Mouse (Mus musculus) left cerebral cortex, adult 2 months (tissue): Measurements from ENCODE around the gene Pkig. TPM values are rescaled to one million over a fixed set of nuclear protein-coding genes. Genes with fewer than 3 reads are reported as not detected.
A peak's percentile ranks its signal among the peaks of the same experiment; 100 is the strongest.

ENCODE experiments used
- DNase-seq, 2 experiments: peaks; one replicate each; pipeline ENCODE4 v3.0.0; 2021 to 2022; ENCODE audit warnings: low spot score in 2 of 2, mixed read lengths in 1 of 2; ENCODE audit errors: extremely low spot score in 1 of 2
- H3K27ac ChIP-seq: fragments of 200-600 bp; 2 replicates; pipeline ENCODE4 v1.8.1; 2022
- H3K4me3 ChIP-seq: fragments of 200-600 bp; 2 replicates; pipeline ENCODE4 v1.8.1; 2022
- CTCF ChIP-seq: fragments of 200-600 bp; IDR thresholded peaks from 2 replicates; pipeline ENCODE4 v1.8.1; 2022; ENCODE audit warnings: antibody characterized with exemption, mild to moderate bottlenecking, moderate library complexity
- intact Hi-C: fragments of 180-260 bp; cut with DNase I; formaldehyde crosslinking; loops from one replicate; pipeline ENCODE4 v1.15.1; 2025
- total RNA-seq, 2 experiments: library from RNA; stranded (reverse); gene quantifications; 2 replicates each; pipeline ENCODE4 v1.2.3; 2021

The Pkig gene
- total RNA-seq, 2 experiments from 2014 or later: 126 to 129 TPM

DNA sequence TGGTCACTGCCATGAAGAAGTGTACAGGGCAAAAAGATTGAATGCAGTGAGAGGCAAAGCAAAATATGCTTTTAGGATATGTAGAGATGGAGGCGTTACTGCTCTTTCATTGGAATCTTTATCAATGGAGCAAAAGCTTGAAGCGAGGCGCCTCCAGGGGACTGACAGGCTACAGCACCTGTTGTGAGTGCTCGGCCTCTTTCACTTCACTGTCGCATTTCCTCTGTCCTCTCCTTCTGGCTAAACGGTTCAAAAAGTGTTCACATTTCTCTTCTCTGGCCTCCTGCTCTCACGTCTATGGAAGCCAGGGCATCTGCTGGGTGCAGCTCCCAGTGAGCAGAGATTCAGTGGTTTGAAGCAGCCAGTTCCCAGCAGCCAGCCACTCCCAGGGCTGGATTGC is 44.2 kb downstream of the Pkig start:
- H3K27ac ChIP-seq: peak overlapping the region; percentile 90
- H3K4me3 ChIP-seq: no peak overlapping the region
- no peak for TF ChIP-seq CTCF
- intact Hi-C loops: loop anchor here (2.0 kb wide), 1 partner anchor 28 kb away; no protein-coding TSS in a partner anchor
- DNase-seq: no peak

- intact Hi-C loops: loop anchor here (2.0 kb wide), 1 partner anchor 28 kb away; no protein-coding TSS in a partner anchor
- Histone ChIP-seq H3K4me3 (no peak overlapping the region), H3K27ac (peak overlapping the region; percentile 90)
- DNase-seq: no peak
- TF ChIP-seq CTCF: no peak
These were observed 44.7 kb downstream of the Pkig start for GRCm38 (mm10) chr2:163702921-163703320.

DNA sequence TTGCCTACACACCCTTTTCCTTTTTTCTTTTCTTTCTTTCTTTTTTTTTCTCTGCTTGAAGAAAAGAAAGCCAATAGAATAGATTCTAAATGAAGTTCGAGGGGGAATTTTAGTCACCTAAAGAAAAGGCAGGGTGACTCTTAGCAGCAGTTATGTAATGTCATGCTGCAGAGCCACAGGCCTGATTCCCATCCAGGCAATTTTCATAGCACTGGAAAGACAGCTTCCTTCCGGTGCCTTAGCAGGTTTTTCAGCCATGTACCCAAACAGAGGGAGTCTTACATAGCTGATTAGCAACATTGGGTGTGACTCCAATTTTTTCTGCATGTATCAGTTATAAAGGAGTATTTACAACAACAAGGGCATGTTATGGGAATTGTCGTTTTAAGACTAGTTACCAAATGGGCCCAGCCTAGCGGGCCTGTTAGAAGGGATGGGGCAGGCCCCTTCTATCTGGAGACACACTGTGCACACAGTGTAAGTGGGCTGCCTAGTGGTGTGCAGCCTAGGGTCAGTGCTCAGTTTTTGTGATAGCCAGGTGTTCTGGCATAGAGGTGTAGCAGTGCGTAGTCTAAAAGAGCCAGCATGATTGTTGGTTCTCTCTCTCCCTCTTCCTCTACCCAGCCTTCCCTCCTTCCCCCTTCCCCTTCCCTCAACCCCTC is 45.5 kb downstream of the Pkig start:
- intact Hi-C loops: loop anchor here (2.0 kb wide), 1 partner anchor 29 kb away; no protein-coding TSS in a partner anchor
- Histone ChIP-seq H3K4me3 (no peak overlapping the region), H3K27ac (peak overlapping the region; percentile 90)
- peak; percentile 34 to 40 for DNase-seq
- TF ChIP-seq CTCF: no peak

GRCm38 (mm10) chr2:163708321-163708720 is 50.1 kb downstream of the Pkig start:
- Histone ChIP-seq H3K4me3 (no peak overlapping the region), H3K27ac (no peak overlapping the region)
- intact Hi-C loops: no loop called here
- DNase-seq: no peak
- TF ChIP-seq CTCF: no peak

GRCm38 (mm10) chr2:163708763-163709250 is 50.6 kb downstream of the Pkig start:
- no peak for TF ChIP-seq CTCF
- no peak overlapping the region for H3K4me3 ChIP-seq
- no peak for DNase-seq
- intact Hi-C loops: no loop called here
- peak overlapping the region; percentile 28; the same call in 1 of the 2 replicates for H3K27ac ChIP-seq

GRCm38 (mm10) chr2:163710000-163710399 is 51.8 kb downstream of the Pkig start:
- DNase-seq: no peak
- TF ChIP-seq CTCF: no peak
- Histone ChIP-seq H3K4me3 (no peak overlapping the region), H3K27ac (peak overlapping the region; percentile 34; the same call in 1 of the 2 replicates)
- intact Hi-C loops: loop anchor here (2.0 kb wide), 1 partner anchor 35 kb away; no protein-coding TSS in a partner anchor

GRCm38 (mm10) chr2:163710606-163711159 is 52.5 kb downstream of the Pkig start:
- H3K4me3 ChIP-seq: no peak overlapping the region
- intact Hi-C loops: loop anchor here (2.0 kb wide), 1 partner anchor 36 kb away; no protein-coding TSS in a partner anchor
- DNase-seq: no peak
- peak overlapping the region; percentile 34 for H3K27ac ChIP-seq
- TF ChIP-seq CTCF: no peak

DNA sequence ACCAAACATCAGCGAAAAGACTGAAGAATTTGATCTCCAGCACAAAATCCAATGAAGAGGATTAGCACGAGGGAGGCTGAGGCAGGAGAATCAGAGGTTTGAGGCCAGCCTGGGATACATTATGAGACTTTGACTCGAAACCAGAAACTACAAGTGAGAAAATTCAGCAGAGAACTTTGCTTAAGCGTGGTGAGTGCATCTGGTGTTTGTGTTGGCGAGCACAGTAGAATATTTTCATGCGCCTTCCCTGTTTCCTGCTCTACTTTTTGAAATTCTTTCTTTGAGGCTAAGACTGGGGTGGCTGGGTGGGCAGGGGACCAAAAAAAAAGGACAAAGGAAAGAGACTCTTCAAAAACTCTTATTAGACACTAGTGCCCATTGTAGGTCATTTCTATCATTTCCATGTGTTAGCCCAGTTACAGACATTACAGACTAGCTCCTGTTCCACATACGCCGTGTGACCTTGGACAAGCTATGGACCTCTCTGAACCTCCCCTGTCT is 53.2 kb downstream of the Pkig start:
- no peak for DNase-seq
- intact Hi-C loops: loop anchor here (2.0 kb wide), 1 partner anchor 37 kb away; no protein-coding TSS in a partner anchor
- TF ChIP-seq CTCF: no peak

GRCm38 (mm10) chr2:163712473-163712872 is 54.3 kb downstream of the Pkig start:
- peak overlapping the region; percentile 34 for H3K27ac ChIP-seq
- TF ChIP-seq CTCF: no peak
- no peak for DNase-seq
- no peak overlapping the region for H3K4me3 ChIP-seq
- intact Hi-C loops: no loop called here

More for the DNA sequence above, 53.2 kb downstream of the Pkig start:
- Histone ChIP-seq H3K27ac (peak overlapping the region; percentile 34), H3K4me3 (no peak overlapping the region)

- no peak for TF ChIP-seq CTCF
- H3K4me3 ChIP-seq: no peak overlapping the region
- no peak for DNase-seq
- H3K27ac ChIP-seq: peak overlapping the region; percentile 24; the same call in 1 of the 2 replicates
- intact Hi-C loops: no loop called here
These were observed 54.7 kb downstream of the Pkig start for GRCm38 (mm10) chr2:163712874-163713273.

- no peak overlapping the region for H3K4me3 ChIP-seq
- DNase-seq: no peak
- no peak for TF ChIP-seq CTCF
- peak overlapping the region; percentile 24; the same call in 1 of the 2 replicates for H3K27ac ChIP-seq
- intact Hi-C loops: no loop called here
These were observed 55.2 kb downstream of the Pkig start for GRCm38 (mm10) chr2:163713340-163713739.

GRCm38 (mm10) chr2:163716448-163716847 is 58.3 kb downstream of the Pkig start:
- TF ChIP-seq CTCF: no peak
- intact Hi-C loops: no loop called here
- no peak for DNase-seq
- no peak overlapping the region for H3K4me3 ChIP-seq
- H3K27ac ChIP-seq: peak overlapping the region; percentile 48; the same call in 1 of the 2 replicates
